Mouse (Mus musculus) forebrain, postnatal 0 days (tissue): ENCODE results near the gene Tmem54. TPM values are rescaled to one million over a fixed set of nuclear protein-coding genes. Genes with fewer than 3 reads are reported as not detected.

Experiments used
- ATAC-seq: fragments of 200-750 bp; cut with Nextera tagmentation; 2 replicates; pipeline ENCODE4 v1.8.0; 2017; ENCODE audit warnings: mild to moderate bottlenecking, moderate library complexity
- DNase-seq: peaks from one replicate; pipeline ENCODE4 v3.0.0-alpha.2; 2015
- H3K27ac ChIP-seq: fragments of 300-500 bp; sonication (generic); 2 replicates; pipeline ENCODE4 v1.5.1; 2014; ENCODE audit warnings: low read depth, mild to moderate bottlenecking, antibody characterized with exemption, low read length, moderate library complexity, mixed read lengths
- H3K27me3 ChIP-seq: fragments of 300-500 bp; sonication (generic); 2 replicates; pipeline ENCODE4 v1.6.1; 2014; ENCODE audit warnings: mild to moderate bottlenecking, low read length, mixed read lengths; ENCODE audit not compliant: insufficient read depth
- H3K36me3 ChIP-seq: fragments of 300-500 bp; sonication (generic); 2 replicates; pipeline ENCODE4 v1.6.1; 2014; ENCODE audit warnings: mild to moderate bottlenecking, moderate library complexity; ENCODE audit not compliant: insufficient read depth
- H3K4me1 ChIP-seq: fragments of 300-500 bp; sonication (generic); 2 replicates; pipeline ENCODE4 v1.6.1; 2014; ENCODE audit warnings: antibody characterized with exemption; ENCODE audit not compliant: insufficient read depth
- H3K4me2 ChIP-seq: fragments of 300-500 bp; sonication (generic); 2 replicates; pipeline ENCODE4 v1.6.1; 2014; ENCODE audit warnings: low read depth, mild to moderate bottlenecking, moderate library complexity
- H3K4me3 ChIP-seq: fragments of 300-500 bp; sonication (generic); 2 replicates; pipeline ENCODE4 v1.5.1; 2014; ENCODE audit warnings: low read depth, low read length, mixed read lengths
- H3K9ac ChIP-seq: fragments of 300-500 bp; sonication (generic); 2 replicates; pipeline ENCODE4 v1.6.1; 2014; ENCODE audit warnings: mild to moderate bottlenecking
- H3K9me3 ChIP-seq: fragments of 300-500 bp; sonication (generic); 2 replicates; pipeline ENCODE4 v1.6.1; 2016; ENCODE audit warnings: low read length
- CTCF ChIP-seq: sonication (generic); IDR thresholded peaks from 2 replicates; pipeline ENCODE4 v1.5.1; 2016; ENCODE audit warnings: antibody characterized with exemption, control low read depth, low read depth
- WGBS: fragments of 180-500 bp; shearing (Covaris S2); extraction: QIAGEN DNeasy Blood & Tissue Kit; methylation state at CpG from one replicate; pipeline ENCODE4 v1.1.7; 2014; 5-methylcytosine and 5-hydroxymethylcytosine counted together
- polyA plus RNA-seq: library from polyadenylated mRNA; unstranded; fragments of >200 nt; fragmentation: Nextera tagmentation; extraction: Ambion mirVana; gene quantifications from 2 replicates; pipeline ENCODE4 v1.2.1, GENCODE M21; 2015
- total RNA-seq: library from RNA; depleted of rRNA; stranded (reverse); fragments of >200 nt; gene quantifications from 2 replicates; pipeline ENCODE4 v1.2.3, GENCODE M21; 2014

Tmem54 gene
- total and polyA plus RNA-seq, 2 experiments from 2014 or later: not detected

- no peak for TF ChIP-seq CTCF
- no peak for ATAC-seq
These were observed 24.0 kb downstream of the Tmem54 start for GRCm38 (mm10) chr4:129129387-129129786.

GRCm38 (mm10) chr4:129130149-129130548 is 24.8 kb downstream of the Tmem54 start:
- Histone ChIP-seq H3K27ac (no peak overlapping the region), H3K4me2 (peak overlapping the region; percentile 37), H3K27me3 (no peaks in the 10 kb centered on the region), H3K9me3 (no peaks in the 10 kb centered on the region), H3K4me3 (0 out of 2 replicates have a peak overlapping the region, but pooled peaks have one; percentile 3), H3K9ac (no peak overlapping the region), H3K36me3 (no peaks in the 10 kb centered on the region), H3K4me1 (peaks cover 14% of the 10 kb centered on the region; the same call in 1 of the 2 replicates)
- DNase-seq (peak; percentile 78), ATAC-seq (peak; percentile 56)
- TF ChIP-seq CTCF: peak; percentile 87
- 4% methylated on average over 8 of the region's 8 CpGs for WGBS

More at GRCm38 (mm10) chr4:129129387-129129786, 24.0 kb downstream of the Tmem54 start:
- no peak overlapping the region for H3K4me2 ChIP-seq
- peaks cover 21% of the 10 kb centered on the region; the same call in 1 of the 2 replicates for H3K4me1 ChIP-seq
- 41% methylated on average over 9 of the region's 9 CpGs for WGBS
- H3K9me3 ChIP-seq: no peaks in the 10 kb centered on the region
- H3K36me3 ChIP-seq: no peaks in the 10 kb centered on the region
- no peak overlapping the region for H3K4me3 ChIP-seq
- no peak overlapping the region for H3K27ac ChIP-seq
- DNase-seq: no peak
- H3K9ac ChIP-seq: no peak overlapping the region
- no peaks in the 10 kb centered on the region for H3K27me3 ChIP-seq

GRCm38 (mm10) chr4:129130755-129131303 is 25.5 kb downstream of the Tmem54 start:
- H3K9ac ChIP-seq: no peak overlapping the region
- no peaks in the 10 kb centered on the region for H3K36me3 ChIP-seq
- WGBS: 10% methylated on average over 17 of the region's 17 CpGs
- TF ChIP-seq CTCF: no peak
- H3K4me1 ChIP-seq: peaks cover 14% of the 10 kb centered on the region; the same call in 1 of the 2 replicates
- H3K9me3 ChIP-seq: no peaks in the 10 kb centered on the region
- H3K27me3 ChIP-seq: 0 out of 2 replicates have a peak, but pooled peaks cover 3% of the 10 kb centered on the region
- ATAC-seq (no peak; the same call in 1 of the 2 replicates), DNase-seq (no peak)
- peak overlapping the region; percentile 37 for H3K4me2 ChIP-seq
- H3K4me3 ChIP-seq: 0 out of 2 replicates have a peak overlapping the region, but pooled peaks have one; percentile 3
- H3K27ac ChIP-seq: no peak overlapping the region

- Histone ChIP-seq H3K4me2 (peak overlapping the region; percentile 28; the same call in 1 of the 2 replicates), H3K4me1 (peaks cover 11% of the 10 kb centered on the region; the same call in 1 of the 2 replicates), H3K9me3 (no peaks in the 10 kb centered on the region), H3K27me3 (0 out of 2 replicates have a peak, but pooled peaks cover 3% of the 10 kb centered on the region), H3K4me3 (no peak overlapping the region), H3K9ac (no peak overlapping the region), H3K27ac (no peak overlapping the region), H3K36me3 (no peaks in the 10 kb centered on the region)
- ATAC-seq: peak; percentile 56; the same call in 1 of the 2 replicates
- peak; percentile 82 for DNase-seq
- WGBS: 12% methylated on average over 15 of the region's 15 CpGs
- peak; percentile 85 for TF ChIP-seq CTCF
These were observed 29.6 kb downstream of the Tmem54 start for GRCm38 (mm10) chr4:129134799-129135585.

GRCm38 (mm10) chr4:129135637-129136036 is 30.3 kb downstream of the Tmem54 start:
- Histone ChIP-seq H3K4me1 (peaks cover 5% of the 10 kb centered on the region; the same call in 1 of the 2 replicates), H3K36me3 (no peaks in the 10 kb centered on the region), H3K9ac (no peak overlapping the region), H3K4me3 (no peak overlapping the region), H3K4me2 (no peak overlapping the region), H3K27ac (no peak overlapping the region), H3K9me3 (no peaks in the 10 kb centered on the region), H3K27me3 (0 out of 2 replicates have a peak, but pooled peaks cover 3% of the 10 kb centered on the region)
- 75% methylated on average over 2 of the region's 2 CpGs for WGBS
- DNase-seq (no peak), ATAC-seq (no peak)
- TF ChIP-seq CTCF: no peak

GRCm38 (mm10) chr4:129136189-129136578 is 30.8 kb downstream of the Tmem54 start:
- H3K36me3 ChIP-seq: no peaks in the 10 kb centered on the region
- no peaks in the 10 kb centered on the region for H3K9me3 ChIP-seq
- DNase-seq (no peak), ATAC-seq (no peak)
- peak overlapping the region; percentile 95 for H3K4me2 ChIP-seq
- 33% methylated on average over 9 of the region's 9 CpGs for WGBS
- peak overlapping the region; percentile 65 for H3K9ac ChIP-seq
- peak overlapping the region; percentile 64 for H3K4me3 ChIP-seq
- H3K27me3 ChIP-seq: 0 out of 2 replicates have a peak, but pooled peaks cover 3% of the 10 kb centered on the region
- no peak for TF ChIP-seq CTCF
- H3K4me1 ChIP-seq: peaks cover 4% of the 10 kb centered on the region; the same call in 1 of the 2 replicates
- no peak overlapping the region for H3K27ac ChIP-seq
